Mouse (Mus musculus): Measurements from ENCODE around the gene Rbm6. TPM values are rescaled to one million over a fixed set of nuclear protein-coding genes. Genes with fewer than 3 reads are reported as not detected.

Gene Rbm6
- polyA plus RNA-seq, 1 experiment from 2014 or later: 17.0 TPM

GRCm38 (mm10) chr9:107746679-107747078 is 126.4 kb downstream of the Rbm6 start:
- H3K36me3 ChIP-seq (replicated peaks; ENCODE audit: insufficient read depth, low read length): peaks cover 98% of the 10 kb centered on the region
- DNase-seq (no peak), ATAC-seq (no peak)
- no peaks in the 10 kb centered on the region for H3K9me3 ChIP-seq (ENCODE audit: low read length)
- no peaks in the 10 kb centered on the region for H3K4me1 ChIP-seq (ENCODE audit: insufficient read depth)
- H3K9ac ChIP-seq (replicated peaks): no peak overlapping the region
- H3K27me3 ChIP-seq (ENCODE audit: insufficient read depth, low read length): no peaks in the 10 kb centered on the region
- H3K4me2 ChIP-seq (ENCODE audit: low read depth, low read length): no peak overlapping the region
- WGBS (ENCODE audit: insufficient replicate concordance): 91% methylated on average over 3 of the region's 3 CpGs
- H3K4me3 ChIP-seq (ENCODE audit: low read depth, low read length): no peak overlapping the region
- H3K27ac ChIP-seq (ENCODE audit: low read depth): no peak overlapping the region
- no peak for TF ChIP-seq EP300 (IDR thresholded peaks at IDR 0.05; ENCODE audit: low read depth)
- peak; percentile 49 for TF ChIP-seq CTCF (IDR thresholded peaks at IDR 0.05; ENCODE audit: low read depth)

- no peak overlapping the region for H3K4me2 ChIP-seq (ENCODE audit: low read depth, low read length)
- no peaks in the 10 kb centered on the region for H3K9me3 ChIP-seq (ENCODE audit: low read length)
- WGBS (ENCODE audit: insufficient replicate concordance): 92% methylated on average over 6 of the region's 6 CpGs
- no peak overlapping the region for H3K9ac ChIP-seq (replicated peaks)
- peaks cover 98% of the 10 kb centered on the region for H3K36me3 ChIP-seq (replicated peaks; ENCODE audit: insufficient read depth, low read length)
- H3K27ac ChIP-seq (ENCODE audit: low read depth): no peak overlapping the region
- H3K4me3 ChIP-seq (ENCODE audit: low read depth, low read length): no peak overlapping the region
- TF ChIP-seq EP300 (IDR thresholded peaks at IDR 0.05; ENCODE audit: low read depth): no peak
- no peak for TF ChIP-seq CTCF (IDR thresholded peaks at IDR 0.05; ENCODE audit: low read depth)
- H3K27me3 ChIP-seq (ENCODE audit: insufficient read depth, low read length): no peaks in the 10 kb centered on the region
- DNase-seq: no peak
- H3K4me1 ChIP-seq (ENCODE audit: insufficient read depth): no peaks in the 10 kb centered on the region
- ATAC-seq: peak; percentile 27; the same call in 1 of the 2 replicates
Measured at GRCm38 (mm10) chr9:107744061-107744460, 129.0 kb downstream of the Rbm6 start.

GRCm38 (mm10) chr9:107738841-107739202 is 134.2 kb downstream of the Rbm6 start:
- Histone ChIP-seq H3K9me3 (ENCODE audit: low read length) (no peaks in the 10 kb centered on the region), H3K4me2 (ENCODE audit: low read depth, low read length) (no peak overlapping the region), H3K9ac (replicated peaks) (no peak overlapping the region), H3K4me1 (ENCODE audit: insufficient read depth) (no peaks in the 10 kb centered on the region), H3K27me3 (ENCODE audit: insufficient read depth, low read length) (peaks cover 20% of the 10 kb centered on the region), H3K27ac (ENCODE audit: low read depth) (no peak overlapping the region), H3K4me3 (ENCODE audit: low read depth, low read length) (no peak overlapping the region), H3K36me3 (replicated peaks; ENCODE audit: insufficient read depth, low read length) (peaks cover 51% of the 10 kb centered on the region)
- TF ChIP-seq CTCF (IDR thresholded peaks at IDR 0.05; ENCODE audit: low read depth) (peak; percentile 62), EP300 (IDR thresholded peaks at IDR 0.05; ENCODE audit: low read depth) (no peak)
- WGBS (ENCODE audit: insufficient replicate concordance): 72% methylated on average over 4 of the region's 4 CpGs
- ATAC-seq: peak; percentile 58
- peak; percentile 50 for DNase-seq

- Histone ChIP-seq H3K4me3 (ENCODE audit: low read depth, low read length) (no peak overlapping the region), H3K4me2 (ENCODE audit: low read depth, low read length) (no peak overlapping the region), H3K9me3 (ENCODE audit: low read length) (no peaks in the 10 kb centered on the region), H3K9ac (replicated peaks) (no peak overlapping the region), H3K4me1 (ENCODE audit: insufficient read depth) (no peaks in the 10 kb centered on the region), H3K27ac (ENCODE audit: low read depth) (no peak overlapping the region), H3K27me3 (ENCODE audit: insufficient read depth, low read length) (peaks cover 20% of the 10 kb centered on the region), H3K36me3 (replicated peaks; ENCODE audit: insufficient read depth, low read length) (peaks cover 45% of the 10 kb centered on the region)
- TF ChIP-seq EP300 (IDR thresholded peaks at IDR 0.05; ENCODE audit: low read depth) (no peak), CTCF (IDR thresholded peaks at IDR 0.05; ENCODE audit: low read depth) (peak; percentile 97)
- DNase-seq (peak; percentile 90), ATAC-seq (peak; percentile 70)
- WGBS (ENCODE audit: insufficient replicate concordance): 22% methylated on average over 7 of the region's 7 CpGs
Measured at GRCm38 (mm10) chr9:107738020-107738840, 134.8 kb downstream of the Rbm6 start.

GRCm38 (mm10) chr9:107736185-107736485 is 136.9 kb downstream of the Rbm6 start:
- Histone ChIP-seq H3K9ac (replicated peaks) (no peak overlapping the region), H3K9me3 (ENCODE audit: low read length) (no peaks in the 10 kb centered on the region), H3K4me3 (ENCODE audit: low read depth, low read length) (no peak overlapping the region), H3K4me2 (ENCODE audit: low read depth, low read length) (no peak overlapping the region), H3K4me1 (ENCODE audit: insufficient read depth) (no peaks in the 10 kb centered on the region), H3K27me3 (ENCODE audit: insufficient read depth, low read length) (peaks cover 20% of the 10 kb centered on the region), H3K36me3 (replicated peaks; ENCODE audit: insufficient read depth, low read length) (peaks cover 24% of the 10 kb centered on the region), H3K27ac (ENCODE audit: low read depth) (no peak overlapping the region)
- TF ChIP-seq CTCF (IDR thresholded peaks at IDR 0.05; ENCODE audit: low read depth): no peak
- no peak for TF ChIP-seq EP300 (IDR thresholded peaks at IDR 0.05; ENCODE audit: low read depth)
- WGBS (ENCODE audit: insufficient replicate concordance): 2% methylated on average over 7 of the region's 7 CpGs
- no peak for ATAC-seq
- no peak for DNase-seq

- no peak overlapping the region for H3K4me2 ChIP-seq (ENCODE audit: low read depth, low read length)
- 16% methylated on average over 17 of the region's 17 CpGs for WGBS (ENCODE audit: insufficient replicate concordance)
- no peaks in the 10 kb centered on the region for H3K9me3 ChIP-seq (ENCODE audit: low read length)
- no peak overlapping the region for H3K27ac ChIP-seq (ENCODE audit: low read depth)
- peaks cover 18% of the 10 kb centered on the region for H3K36me3 ChIP-seq (replicated peaks; ENCODE audit: insufficient read depth, low read length)
- TF ChIP-seq CTCF (IDR thresholded peaks at IDR 0.05; ENCODE audit: low read depth) (no peak), EP300 (IDR thresholded peaks at IDR 0.05; ENCODE audit: low read depth) (no peak)
- H3K4me3 ChIP-seq (ENCODE audit: low read depth, low read length): no peak overlapping the region
- H3K4me1 ChIP-seq (ENCODE audit: insufficient read depth): no peaks in the 10 kb centered on the region
- ATAC-seq (no peak), DNase-seq (no peak)
- H3K27me3 ChIP-seq (ENCODE audit: insufficient read depth, low read length): peaks cover 20% of the 10 kb centered on the region
- H3K9ac ChIP-seq (replicated peaks): no peak overlapping the region
Measured at GRCm38 (mm10) chr9:107735356-107736184, 137.5 kb downstream of the Rbm6 start.
